Mouse (Mus musculus) erythroblast, embryonic 14.5 days (primary cell): ENCODE data around the gene Serbp1.

Experiments
- GATA1 ChIP-seq: IDR thresholded peaks from 2 replicates; pipeline ENCODE4 v1.6.1; 2012; ENCODE audit warnings: low read length, inconsistent platforms, mixed read lengths
- TAL1 ChIP-seq: IDR thresholded peaks from 3 replicates; pipeline ENCODE4 v1.6.1; 2012; ENCODE audit warnings: low read length, inconsistent platforms, mixed read lengths

DNA sequence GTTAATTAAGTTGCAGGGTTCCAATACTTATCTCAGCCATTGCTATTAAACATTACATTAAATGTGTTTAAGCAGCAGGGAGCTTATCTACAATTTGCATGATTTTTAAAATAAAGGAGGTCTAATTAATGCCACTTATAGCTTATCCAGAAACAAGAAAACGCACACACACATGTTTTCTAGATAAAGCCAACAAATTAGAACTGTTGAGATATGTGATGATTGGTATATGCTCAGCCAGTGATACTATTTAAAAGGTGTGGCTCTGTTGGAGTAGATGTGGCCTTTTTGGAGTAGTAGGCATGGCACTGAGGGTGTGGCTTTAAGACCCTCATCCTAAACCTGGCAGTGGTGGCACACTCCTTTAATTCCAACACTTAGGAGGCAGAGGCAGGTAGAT lies 25.6 kb upstream of the Serbp1 start:
- TF ChIP-seq GATA1 (no peak), TAL1 (no peak)
